Mouse (Mus musculus) skeletal muscle tissue, adult 2 months (tissue): ENCODE data around the gene Nectin3.

Source experiments
- DNase-seq: peaks from one replicate; pipeline ENCODE4 v3.0.0-alpha.2; 2012; ENCODE audit warnings: low read depth, low spot score

Nectin3 gene

GRCm38 (mm10) chr16:46416177-46416576 is 82.1 kb downstream of the Nectin3 start:
- DNase-seq: no peak

- no peak for DNase-seq
Observed at GRCm38 (mm10) chr16:46410739-46411057, 87.6 kb downstream of the Nectin3 start.

GRCm38 (mm10) chr16:46410053-46410738 is 88.1 kb downstream of the Nectin3 start:
- no peak for DNase-seq

- no peak for DNase-seq
Observed at GRCm38 (mm10) chr16:46407997-46408396, 90.3 kb downstream of the Nectin3 start.

- no peak for DNase-seq
Observed at GRCm38 (mm10) chr16:46406844-46407639, 91.3 kb downstream of the Nectin3 start.

DNA sequence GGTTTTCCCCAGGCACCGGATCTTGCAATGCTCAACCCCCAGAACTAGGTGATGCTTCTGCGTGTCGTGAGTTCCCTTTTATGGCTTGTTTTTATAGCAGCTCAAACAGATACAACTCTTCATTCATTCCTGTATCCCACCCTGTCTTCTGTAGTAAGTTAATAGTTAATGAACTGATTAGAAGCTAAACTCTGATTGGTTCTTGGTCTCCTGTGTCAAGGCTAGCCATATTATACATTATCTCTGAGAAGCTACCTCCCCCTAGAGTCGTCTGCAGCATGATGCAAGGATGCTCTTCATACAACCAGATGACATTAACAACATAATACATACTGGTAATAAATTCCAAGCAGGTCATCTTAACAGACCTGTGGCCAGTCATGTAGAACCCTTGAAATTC is 100.4 kb downstream of the Nectin3 start:
- no peak for DNase-seq

DNA sequence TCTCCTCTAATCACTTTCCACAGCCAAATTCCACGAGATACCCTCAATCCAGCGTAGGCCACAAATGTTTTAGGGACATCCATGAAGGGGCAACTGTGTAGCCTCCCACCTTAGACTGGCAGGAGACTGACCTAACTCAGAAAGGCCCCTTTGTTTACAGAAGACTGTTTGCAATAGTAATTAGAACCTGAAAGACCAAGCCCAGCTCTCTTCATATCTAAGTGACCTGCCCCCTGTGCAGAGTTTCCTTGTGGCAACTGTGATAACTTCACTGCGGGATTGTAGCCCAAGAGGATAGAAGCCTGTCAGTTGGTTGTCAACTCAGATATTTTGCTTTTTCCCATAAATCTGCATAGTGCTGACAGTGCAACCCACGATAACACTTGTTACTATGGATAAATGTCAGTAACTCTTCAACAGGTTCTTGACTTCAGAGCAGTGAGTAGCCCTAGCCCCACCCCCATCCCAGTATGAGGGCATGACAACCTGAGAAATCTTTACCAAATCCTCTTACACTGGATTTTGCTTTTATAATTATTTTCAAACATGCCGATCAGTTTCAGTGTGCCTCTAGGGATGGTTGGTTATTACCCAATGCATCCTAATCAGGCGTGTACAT is 108.8 kb downstream of the Nectin3 start:
- DNase-seq: no peak

DNA sequence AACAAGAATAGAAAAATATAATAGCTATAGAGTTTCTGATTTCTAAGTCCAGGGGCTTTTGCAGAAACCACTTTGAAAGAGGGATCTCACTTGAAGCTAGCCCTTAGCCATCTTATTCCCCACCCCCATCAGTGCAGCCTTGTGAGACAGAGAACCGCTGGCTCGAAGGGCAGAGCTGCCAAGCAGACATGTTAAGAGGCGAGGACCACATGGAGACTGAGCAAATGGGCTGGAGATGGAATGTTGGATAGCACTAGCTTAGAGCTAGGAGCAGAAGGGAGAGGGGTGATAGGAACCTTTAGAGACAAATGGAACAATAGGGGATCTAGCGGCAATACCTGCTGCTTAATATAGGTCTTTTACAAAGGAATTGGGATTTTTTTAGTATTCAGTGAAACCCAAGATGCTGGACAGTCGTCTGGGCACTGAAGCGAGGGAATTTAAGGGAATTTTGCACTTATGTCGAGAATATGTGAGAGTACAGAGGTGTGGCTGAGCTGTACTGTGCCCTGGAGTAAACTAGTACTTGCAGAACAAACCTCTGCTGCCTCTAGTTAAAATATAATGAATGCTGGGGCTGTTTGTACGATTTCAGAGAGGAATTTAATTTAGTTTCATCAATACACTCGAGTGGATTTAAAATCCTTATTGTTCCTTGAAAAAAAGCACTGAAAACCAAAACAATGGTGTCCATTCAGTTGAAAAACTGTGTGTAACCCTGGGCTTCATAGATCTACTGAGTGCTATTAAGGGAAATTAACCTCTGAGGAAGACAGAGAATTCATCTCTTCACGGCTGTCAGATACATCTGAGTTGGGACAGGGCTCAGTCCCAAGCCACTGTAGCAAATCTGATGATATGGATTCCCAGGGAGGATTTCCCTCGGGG is 109.6 kb downstream of the Nectin3 start:
- DNase-seq: no peak

DNA sequence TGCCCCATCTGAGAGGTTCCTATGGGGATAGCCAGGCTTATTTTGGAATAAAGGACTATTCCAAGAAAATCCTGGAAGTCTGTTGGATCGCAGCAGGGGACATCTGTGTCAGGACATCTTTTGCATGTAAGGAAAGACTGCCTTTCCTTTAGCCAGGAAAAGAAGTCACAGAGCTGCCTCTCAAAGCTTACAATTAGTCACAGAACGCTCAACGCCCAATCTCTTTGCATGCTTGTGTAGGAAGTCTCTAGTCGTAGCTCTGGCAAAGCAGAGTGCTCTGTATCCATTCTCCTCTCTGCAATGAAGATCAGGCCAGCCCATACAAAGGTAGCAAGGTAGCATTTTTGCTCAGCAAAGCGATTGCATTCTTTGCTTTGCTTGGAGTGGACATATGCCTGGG is 114.0 kb downstream of the Nectin3 start:
- no peak for DNase-seq

- DNase-seq: no peak
Observed at GRCm38 (mm10) chr16:46383344-46383743, 115.0 kb downstream of the Nectin3 start.

DNA sequence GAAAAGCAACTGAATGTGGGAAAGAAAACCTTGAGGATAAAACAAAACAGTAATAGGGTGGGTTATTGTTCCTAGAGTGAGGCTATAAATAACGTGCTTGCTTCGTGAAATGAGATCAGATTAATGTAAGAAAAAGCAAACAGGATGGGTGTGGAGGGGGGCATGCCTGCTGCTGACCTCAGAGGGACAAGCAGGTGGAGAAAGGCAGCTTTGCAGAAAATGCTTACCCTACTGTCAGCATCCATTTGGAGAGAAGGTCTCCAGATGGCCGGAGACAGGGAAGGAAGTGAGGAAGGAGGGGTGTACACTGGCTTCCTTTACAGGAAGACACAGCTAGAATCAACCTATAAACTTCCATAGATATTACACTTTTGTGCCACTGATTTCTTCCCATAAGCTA is 121.8 kb downstream of the Nectin3 start:
- DNase-seq: no peak

- peak; percentile 25 for DNase-seq
Observed at GRCm38 (mm10) chr16:46362022-46362421, 136.3 kb downstream of the Nectin3 start.

DNA sequence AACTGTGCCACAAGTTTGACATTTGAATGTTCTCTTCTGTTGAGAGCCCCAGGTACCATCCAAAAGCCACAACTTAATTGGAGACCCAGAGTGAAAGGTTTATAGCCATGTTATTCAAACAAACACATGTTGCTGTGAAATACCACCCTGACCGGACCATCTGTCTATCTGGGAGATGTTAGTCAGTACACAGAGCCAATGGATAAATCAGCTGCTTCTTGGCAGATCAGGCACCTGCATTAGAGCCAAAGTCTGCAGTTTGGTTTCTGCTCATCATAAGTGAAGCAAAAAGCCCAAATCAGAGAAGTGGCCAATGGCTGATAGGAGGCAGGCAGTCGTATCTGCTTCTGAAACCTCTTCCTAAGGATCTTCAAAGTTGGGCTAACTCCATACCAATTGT is 140.7 kb downstream of the Nectin3 start:
- peak; percentile 19 for DNase-seq

GRCm38 (mm10) chr16:46356663-46357062 is 141.7 kb downstream of the Nectin3 start:
- DNase-seq: no peak
